Mouse (Mus musculus): ENCODE results near the gene Ahsg.

DNA sequence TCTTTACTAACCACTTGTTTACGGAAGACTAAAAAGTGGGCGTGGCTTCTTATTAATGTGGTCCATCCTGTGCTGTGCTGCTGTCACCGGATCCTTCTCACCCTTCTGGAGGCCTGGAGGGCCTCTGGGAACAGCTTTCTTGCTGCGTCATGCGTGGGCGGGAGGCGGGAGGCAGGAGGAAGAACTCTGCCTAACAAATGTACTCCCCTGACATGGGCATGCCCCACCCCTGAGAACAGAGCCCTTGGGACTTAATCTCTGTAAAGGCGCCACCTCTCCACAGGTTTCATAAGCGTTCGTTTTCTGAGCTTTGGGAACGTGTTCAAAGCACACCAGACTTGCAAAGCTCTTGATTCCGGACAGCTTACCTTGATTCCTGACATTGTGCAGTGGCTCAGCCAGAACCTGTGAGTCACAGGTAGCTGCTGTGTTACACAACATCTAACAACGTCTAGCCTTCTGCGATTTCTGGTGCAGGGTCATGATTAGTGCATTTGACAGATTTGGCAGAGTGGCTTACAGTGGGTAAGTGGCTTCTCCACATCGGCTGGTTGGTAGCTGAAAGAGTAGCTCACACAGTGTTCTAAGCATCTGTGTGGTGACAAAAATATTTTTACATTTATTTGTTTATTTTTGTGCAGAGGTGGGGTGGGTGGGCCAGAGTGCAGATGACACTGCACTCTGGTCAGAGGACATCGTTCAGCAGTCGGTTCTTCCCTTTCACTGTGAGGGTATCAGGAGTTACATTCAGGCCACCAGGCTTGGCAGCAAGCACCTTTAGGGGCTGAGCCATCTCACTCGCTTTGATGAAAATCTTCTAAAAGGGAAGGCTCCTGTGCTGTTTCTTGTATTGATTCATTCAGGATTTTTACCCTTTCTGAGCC lies 29.1 kb downstream of the Ahsg start:
- TF ChIP-seq TCF12 (IDR thresholded peaks at IDR 0.05; ENCODE audit: low read depth, low read length) (no peak), MAZ (IDR thresholded peaks at IDR 0.05; ENCODE audit: low read depth, low read length) (no peak), CTCF (IDR thresholded peaks at IDR 0.05 in 2 of 3, conservative IDR thresholded peaks at IDR 0.05 in 1 of 3; ENCODE audit: control insufficient read depth in 1 of 3, insufficient read depth in 1 of 3, low read depth in 2 of 3, low read length in 3 of 3, poor library complexity in 1 of 3, severe bottlenecking in 1 of 3) (no peak), MAX (IDR thresholded peaks at IDR 0.05; ENCODE audit: low read length) (no peak), GATA1 (IDR thresholded peaks at IDR 0.05; ENCODE audit: low read depth, low read length) (no peak), POLR2AphosphoS5 (IDR thresholded peaks at IDR 0.05; ENCODE audit: borderline replicate concordance, low read depth, low read length) (no peak), UBTF (IDR thresholded peaks at IDR 0.05; ENCODE audit: borderline replicate concordance, insufficient read depth, low read depth, low read length) (no peak), ZC3H11A (IDR thresholded peaks at IDR 0.05; ENCODE audit: low read depth, low read length) (no peak), MEF2A (IDR thresholded peaks at IDR 0.05; ENCODE audit: extremely low read depth, insufficient replicate concordance, low read depth, low read length, poor library complexity, severe bottlenecking) (no peak), POLR2A (IDR thresholded peaks at IDR 0.05; ENCODE audit: control insufficient read depth in 1 of 2, insufficient read depth in 1 of 2, low read depth in 1 of 2, low read length in 2 of 2, poor library complexity in 1 of 2) (no peak)

Data from MEL (cell line).